Mouse (Mus musculus) thymus, adult 18-20 months (tissue): ENCODE measurements around the gene Vmn2r-ps130.
"Not testable (repeated sequence)": the region's sequence is repeated elsewhere in the genome, so short reads cannot be mapped to it uniquely, and the experiment has no call there.

ENCODE experiments used
- DNase-seq, 2 experiments: peaks; one replicate each; pipeline ENCODE4 v3.0.0; 2022; ENCODE audit warnings: mixed read lengths in 2 of 2

Gene Vmn2r-ps130

GRCm38 (mm10) chr17:23060866-23061265 lies at the start of gene Vmn2r-ps130:
TSS of gene Vmn2r-ps130 (plus strand) at chr17:23061166.
- DNase-seq: not testable (repeated sequence)
